Mouse (Mus musculus): ENCODE results near the gene Inhbb.

Inhbb gene

DNA sequence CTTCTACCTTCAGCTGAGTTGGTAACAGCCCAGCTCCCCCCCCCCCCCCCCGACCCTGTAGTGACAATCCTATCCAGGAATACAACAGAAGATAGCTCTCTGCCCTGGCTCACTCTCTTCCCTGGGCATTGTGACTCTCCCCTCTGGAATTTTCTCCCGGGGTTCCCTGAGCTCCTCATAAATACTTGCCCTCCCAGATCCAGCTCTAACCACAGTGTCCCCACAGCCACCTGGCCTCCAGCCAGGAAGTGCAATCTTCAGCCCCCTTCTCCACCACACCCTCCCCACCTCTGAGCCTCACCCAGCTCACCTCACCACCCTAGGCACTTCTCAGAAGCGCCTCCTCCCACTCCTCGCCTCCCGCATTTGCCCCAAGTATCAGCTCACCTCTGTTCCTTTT lies 46.7 kb downstream of the Inhbb start:
- no peak for DNase-seq

DNA sequence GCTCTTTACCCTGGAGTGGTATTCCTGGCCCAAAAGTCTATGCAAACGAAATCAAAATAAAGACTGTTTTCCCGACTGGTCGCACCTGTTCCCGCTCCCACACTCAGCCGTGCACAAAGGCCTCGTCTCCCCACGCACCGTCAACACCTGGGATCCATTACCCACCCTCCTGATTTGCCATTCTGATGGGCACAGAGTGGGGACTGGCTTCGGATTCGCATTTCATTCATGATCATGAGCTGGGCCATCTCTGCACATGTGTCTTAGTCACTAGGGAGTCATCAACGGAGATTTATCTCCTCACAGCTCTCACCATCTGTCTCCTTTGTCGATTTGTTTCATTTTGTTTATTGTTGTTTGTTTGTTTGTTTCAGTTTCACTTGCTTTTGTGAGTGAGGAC lies 54.5 kb downstream of the Inhbb start:
- DNase-seq: no peak

DNA sequence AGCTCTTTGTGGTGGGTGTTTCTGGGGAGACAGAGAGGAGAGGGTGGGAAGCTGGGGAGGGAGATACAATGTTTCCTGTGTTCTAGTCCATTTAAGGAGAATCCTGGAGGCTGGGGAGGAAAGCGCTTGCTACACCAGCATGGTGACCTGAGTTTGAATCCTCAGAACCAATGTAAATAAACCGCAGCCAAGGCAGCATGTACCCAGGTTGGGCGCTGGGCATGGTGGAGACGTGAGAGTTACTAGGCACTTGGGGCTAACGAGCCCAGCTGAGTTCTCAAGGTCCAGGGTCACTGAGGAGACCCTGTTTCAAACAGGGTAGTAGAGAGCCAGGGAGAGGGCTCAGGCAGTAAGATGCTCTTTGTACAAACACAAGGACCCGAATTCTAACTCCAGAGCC lies 55.7 kb downstream of the Inhbb start:
- no peak for DNase-seq

Data from cerebellum, postnatal 25 days (tissue).